Mouse (Mus musculus): ENCODE data around the gene Elof1. TPM values are rescaled to one million over a fixed set of nuclear protein-coding genes. Genes with fewer than 3 reads are reported as not detected.
"Not testable (repeated sequence)": the region's sequence is repeated elsewhere in the genome, so short reads cannot be mapped to it uniquely, and the experiment has no call there.

Elof1 gene
- total RNA-seq, 2 experiments from 2014 or later: 31.1 to 98.7 TPM

GRCm38 (mm10) chr9:22099922-22100321, 17.1 kb downstream of the Elof1 start:
- ATAC-seq (replicated peaks; ENCODE audit: low FRiP score, low TSS enrichment, poor library complexity, severe bottlenecking): no peak

- no peak for ATAC-seq (replicated peaks; ENCODE audit: low FRiP score, low TSS enrichment, poor library complexity, severe bottlenecking)
Observed at GRCm38 (mm10) chr9:22098993-22099696, 17.8 kb downstream of the Elof1 start, which contains the start of gene Cnn1. Gene Cnn1 (plus strand): TSS chr9:22099216.

GRCm38 (mm10) chr9:22095854-22096307, 21.1 kb downstream of the Elof1 start:
- ATAC-seq (replicated peaks; ENCODE audit: low FRiP score, low TSS enrichment, poor library complexity, severe bottlenecking): peak; percentile 99

- no peak for ATAC-seq (replicated peaks; ENCODE audit: low FRiP score, low TSS enrichment, poor library complexity, severe bottlenecking)
Observed at GRCm38 (mm10) chr9:22092746-22093145, 24.2 kb downstream of the Elof1 start.

GRCm38 (mm10) chr9:22089986-22090385, 27.0 kb downstream of the Elof1 start:
- no peak for ATAC-seq (replicated peaks; ENCODE audit: low FRiP score, low TSS enrichment, poor library complexity, severe bottlenecking)

GRCm38 (mm10) chr9:22089281-22089680, 27.7 kb downstream of the Elof1 start:
- no peak for ATAC-seq (replicated peaks; ENCODE audit: low FRiP score, low TSS enrichment, poor library complexity, severe bottlenecking)

- ATAC-seq (replicated peaks; ENCODE audit: low FRiP score, low TSS enrichment, poor library complexity, severe bottlenecking): no peak
Observed at GRCm38 (mm10) chr9:22087034-22087618, 29.8 kb downstream of the Elof1 start.

GRCm38 (mm10) chr9:22086012-22086411, 31.0 kb downstream of the Elof1 start:
- ATAC-seq (replicated peaks; ENCODE audit: low FRiP score, low TSS enrichment, poor library complexity, severe bottlenecking): no peak

GRCm38 (mm10) chr9:22085022-22085834, 31.7 kb downstream of the Elof1 start, which contains the start of gene Ecsit:
Gene Ecsit (minus strand): TSS chr9:22085438.
- peak; percentile 100 for ATAC-seq (replicated peaks; ENCODE audit: low FRiP score, low TSS enrichment, poor library complexity, severe bottlenecking)

GRCm38 (mm10) chr9:22084667-22085021, 32.3 kb downstream of the Elof1 start:
- no peak for ATAC-seq (replicated peaks; ENCODE audit: low FRiP score, low TSS enrichment, poor library complexity, severe bottlenecking)

- no peak for ATAC-seq (replicated peaks; ENCODE audit: low FRiP score, low TSS enrichment, poor library complexity, severe bottlenecking)
Observed at GRCm38 (mm10) chr9:22076223-22076622, 40.7 kb downstream of the Elof1 start.

- ATAC-seq (replicated peaks; ENCODE audit: low FRiP score, low TSS enrichment, poor library complexity, severe bottlenecking): not testable (repeated sequence)
Observed at GRCm38 (mm10) chr9:22075778-22076177, 41.2 kb downstream of the Elof1 start.

- ATAC-seq (replicated peaks; ENCODE audit: low FRiP score, low TSS enrichment, poor library complexity, severe bottlenecking): no peak
Observed at GRCm38 (mm10) chr9:22072276-22072675, 44.7 kb downstream of the Elof1 start.

GRCm38 (mm10) chr9:22070791-22071573, 46.0 kb downstream of the Elof1 start, which contains the start of the genes Gm49318 and Zfp653:
Gene Gm49318 (minus strand): TSS chr9:22071259.
Gene Zfp653 (minus strand): TSS chr9:22071376.
- peak; percentile 95 for ATAC-seq (replicated peaks; ENCODE audit: low FRiP score, low TSS enrichment, poor library complexity, severe bottlenecking)

GRCm38 (mm10) chr9:22069881-22070553, 47.0 kb downstream of the Elof1 start:
- no peak for ATAC-seq (replicated peaks; ENCODE audit: low FRiP score, low TSS enrichment, poor library complexity, severe bottlenecking)

GRCm38 (mm10) chr9:22067195-22067594, 49.8 kb downstream of the Elof1 start:
- ATAC-seq (replicated peaks; ENCODE audit: low FRiP score, low TSS enrichment, poor library complexity, severe bottlenecking): no peak

GRCm38 (mm10) chr9:22066433-22066832, 50.5 kb downstream of the Elof1 start:
- no peak; the same call in 1 of the 2 replicates for ATAC-seq (replicated peaks; ENCODE audit: low FRiP score, low TSS enrichment, poor library complexity, severe bottlenecking)

GRCm38 (mm10) chr9:22065642-22066041, 51.3 kb downstream of the Elof1 start:
- no peak for ATAC-seq (replicated peaks; ENCODE audit: low FRiP score, low TSS enrichment, poor library complexity, severe bottlenecking)

- peak; percentile 37; the same call in 1 of the 2 replicates for ATAC-seq (replicated peaks; ENCODE audit: low FRiP score, low TSS enrichment, poor library complexity, severe bottlenecking)
Observed at GRCm38 (mm10) chr9:22064341-22064740, 52.6 kb downstream of the Elof1 start.

Measured in megakaryocyte-erythroid progenitor cell, adult 5-6 weeks (primary cell).